Mouse (Mus musculus) forebrain, embryonic 14.5 days (tissue): ENCODE data around the gene Smarcd1. TPM values are rescaled to one million over a fixed set of nuclear protein-coding genes. Genes with fewer than 3 reads are reported as not detected.

ENCODE experiments used
- ATAC-seq: fragments of 200-750 bp; cut with Nextera tagmentation; 2 replicates; pipeline ENCODE4 v1.8.0; 2017; ENCODE audit warnings: mild to moderate bottlenecking, moderate library complexity
- DNase-seq: peaks from one replicate; pipeline ENCODE4 v3.0.0-alpha.2; 2015; ENCODE audit warnings: low spot score
- H3K27ac ChIP-seq: fragments of 300-500 bp; sonication (generic); 2 replicates; pipeline ENCODE4 v1.5.1; 2014; ENCODE audit warnings: low read depth, mild to moderate bottlenecking, control low read depth, low read length, moderate library complexity
- H3K27me3 ChIP-seq: fragments of 300-500 bp; sonication (generic); replicated peaks from 2 replicates; pipeline ENCODE4 v1.6.1; 2014; ENCODE audit warnings: low read length, control low read depth, mixed read lengths; ENCODE audit not compliant: control insufficient read depth, insufficient read depth
- H3K36me3 ChIP-seq: fragments of 300-500 bp; sonication (generic); 2 replicates; pipeline ENCODE4 v1.6.1; 2014; ENCODE audit warnings: low read length, control low read depth; ENCODE audit not compliant: control insufficient read depth, insufficient read depth
- H3K4me1 ChIP-seq: fragments of 300-500 bp; sonication (generic); 2 replicates; pipeline ENCODE4 v1.6.1; 2014; ENCODE audit warnings: antibody characterized with exemption, low read length, control low read depth; ENCODE audit not compliant: control insufficient read depth, insufficient read depth
- H3K4me2 ChIP-seq: fragments of 300-500 bp; sonication (generic); 2 replicates; pipeline ENCODE4 v1.6.1; 2014; ENCODE audit warnings: mild to moderate bottlenecking, control low read depth, low read length
- H3K4me3 ChIP-seq: fragments of 300-500 bp; sonication (generic); 2 replicates; pipeline ENCODE4 v1.5.1; 2014; ENCODE audit warnings: low read depth, low read length, control low read depth
- H3K9ac ChIP-seq: fragments of 300-500 bp; sonication (generic); 2 replicates; pipeline ENCODE4 v1.6.1; 2014; ENCODE audit warnings: mild to moderate bottlenecking, low read length, control low read depth, moderate library complexity
- H3K9me3 ChIP-seq: fragments of 300-500 bp; sonication (generic); replicated peaks from 2 replicates; pipeline ENCODE4 v1.6.1; 2016; ENCODE audit warnings: low read length, control low read depth, mixed read lengths; ENCODE audit not compliant: control insufficient read depth
- WGBS: fragments of 180-500 bp; shearing (Covaris S2); extraction: QIAGEN DNeasy Blood & Tissue Kit; methylation state at CpG from one replicate; pipeline ENCODE4 v1.1.7; 2014; 5-methylcytosine and 5-hydroxymethylcytosine counted together
- polyA plus RNA-seq: library from polyadenylated mRNA; unstranded; fragments of >200 nt; fragmentation: Nextera tagmentation; extraction: Ambion mirVana; gene quantifications from 2 replicates; pipeline ENCODE4 v1.2.1, GENCODE M21; 2014

Gene Smarcd1
- polyA plus RNA-seq, 1 experiment from 2014 or later = 90.7 TPM

GRCm38 (mm10) chr15:99731167-99731566, 29.2 kb downstream of the Smarcd1 start:
- Histone ChIP-seq H3K9ac (no peak overlapping the region), H3K4me2 (no peak overlapping the region), H3K36me3 (peaks cover 50% of the 10 kb centered on the region), H3K9me3 (no peaks in the 10 kb centered on the region), H3K27ac (no peak overlapping the region), H3K4me3 (no peak overlapping the region), H3K4me1 (peaks cover 5% of the 10 kb centered on the region), H3K27me3 (no peaks in the 10 kb centered on the region)
- DNase-seq = no peak
- WGBS = 92% methylated on average over 2 of the region's 2 CpGs
- ATAC-seq = no peak

DNA sequence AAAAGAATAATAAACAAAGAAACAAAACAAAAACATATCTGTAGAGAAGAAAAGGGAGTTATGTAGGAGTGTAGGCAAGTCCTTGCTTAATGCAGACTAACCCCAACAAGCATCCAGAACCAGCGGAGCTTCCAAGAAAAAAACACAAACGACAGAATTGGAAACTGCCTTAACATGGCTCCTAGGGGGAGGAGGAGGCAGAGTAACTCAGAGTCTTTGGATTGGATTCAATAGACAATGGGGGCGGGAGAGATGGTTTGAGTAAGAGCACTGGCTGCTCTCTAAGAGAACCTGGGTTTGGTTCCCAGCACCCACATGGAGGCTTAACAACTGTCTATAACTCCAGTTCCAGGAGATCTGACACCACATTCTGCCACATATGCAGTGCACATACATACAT, 29.7 kb downstream of the Smarcd1 start:
- peaks cover under 1% of the 10 kb centered on the region for H3K4me1 ChIP-seq
- H3K9ac ChIP-seq = no peak overlapping the region
- DNase-seq = no peak
- no peak overlapping the region for H3K4me3 ChIP-seq
- 91% methylated on average over 3 of the region's 3 CpGs for WGBS
- no peak overlapping the region for H3K27ac ChIP-seq
- H3K4me2 ChIP-seq = no peak overlapping the region
- no peak for ATAC-seq
- H3K9me3 ChIP-seq = no peaks in the 10 kb centered on the region
- H3K27me3 ChIP-seq = no peaks in the 10 kb centered on the region
- H3K36me3 ChIP-seq = peaks cover 55% of the 10 kb centered on the region

- Histone ChIP-seq H3K4me2 (no peak overlapping the region), H3K27me3 (no peaks in the 10 kb centered on the region), H3K9me3 (no peaks in the 10 kb centered on the region), H3K4me1 (no peaks in the 10 kb centered on the region), H3K4me3 (no peak overlapping the region), H3K27ac (no peak overlapping the region), H3K9ac (no peak overlapping the region), H3K36me3 (peaks cover 62% of the 10 kb centered on the region)
- ATAC-seq (no peak), DNase-seq (no peak)
- 98% methylated on average over 5 of the region's 5 CpGs for WGBS
Measured at GRCm38 (mm10) chr15:99733186-99733585, 31.3 kb downstream of the Smarcd1 start.

DNA sequence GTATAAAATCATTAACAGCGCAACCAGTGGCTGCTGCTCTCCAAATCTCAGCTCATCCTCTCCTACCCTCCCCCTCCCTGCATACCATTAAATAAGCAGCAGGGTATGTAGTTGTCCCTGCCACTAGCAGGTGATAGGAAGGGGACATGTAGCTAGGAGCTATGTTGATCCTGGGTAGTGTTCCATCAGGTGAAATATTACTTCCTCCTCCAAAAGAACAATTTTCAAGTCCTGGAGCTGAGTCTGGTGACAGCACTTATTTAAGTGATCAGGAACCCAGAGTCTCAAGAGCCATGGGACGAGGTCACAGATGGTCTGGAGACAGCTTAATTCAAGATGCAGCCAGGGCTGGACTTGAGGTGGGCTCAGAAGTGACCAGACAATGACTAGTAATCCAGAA, 33.7 kb downstream of the Smarcd1 start:
- Histone ChIP-seq H3K27me3 (no peaks in the 10 kb centered on the region), H3K9me3 (no peaks in the 10 kb centered on the region), H3K36me3 (peaks cover 71% of the 10 kb centered on the region), H3K4me3 (no peak overlapping the region), H3K4me2 (no peak overlapping the region), H3K4me1 (no peaks in the 10 kb centered on the region), H3K27ac (no peak overlapping the region), H3K9ac (no peak overlapping the region)
- no peak for DNase-seq
- 93% methylated on average over 2 of the region's 2 CpGs for WGBS
- ATAC-seq = no peak

- Histone ChIP-seq H3K9me3 (no peaks in the 10 kb centered on the region), H3K4me3 (no peak overlapping the region), H3K4me2 (no peak overlapping the region), H3K27ac (no peak overlapping the region), H3K4me1 (no peaks in the 10 kb centered on the region), H3K36me3 (peaks cover 76% of the 10 kb centered on the region), H3K9ac (no peak overlapping the region), H3K27me3 (no peaks in the 10 kb centered on the region)
- no peak for ATAC-seq
- DNase-seq = no peak
- 92% methylated on average over 11 of the region's 11 CpGs for WGBS
Measured at GRCm38 (mm10) chr15:99736675-99737074, 34.7 kb downstream of the Smarcd1 start.

DNA sequence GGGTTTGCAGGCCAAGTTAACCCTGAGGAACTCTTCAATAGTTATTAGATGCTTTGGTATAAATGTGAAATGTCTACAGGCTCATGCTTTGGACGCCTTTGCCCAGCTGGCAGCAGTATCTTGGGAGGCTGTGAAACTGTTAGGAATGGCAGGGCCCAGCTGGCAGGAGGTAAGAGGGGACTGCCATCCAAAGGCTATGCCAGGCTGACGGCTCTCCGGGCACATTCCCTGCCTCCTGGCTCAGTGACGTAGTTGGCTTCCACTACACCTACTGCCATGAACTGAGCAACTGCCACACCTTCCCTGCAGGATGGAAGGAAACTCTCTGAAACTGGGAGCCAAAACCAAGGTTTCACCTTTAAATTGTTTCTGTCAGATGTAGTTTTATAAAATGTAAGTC, 38.3 kb downstream of the Smarcd1 start:
- DNase-seq = no peak

GRCm38 (mm10) chr15:99754204-99754603, 52.3 kb downstream of the Smarcd1 start:
- H3K9ac ChIP-seq = no peak overlapping the region
- H3K27ac ChIP-seq = no peak overlapping the region
- no peak overlapping the region for H3K4me2 ChIP-seq
- ATAC-seq (no peak), DNase-seq (no peak)
- H3K9me3 ChIP-seq = no peaks in the 10 kb centered on the region
- 74% methylated on average over 3 of the region's 3 CpGs for WGBS
- H3K4me1 ChIP-seq = no peaks in the 10 kb centered on the region
- H3K36me3 ChIP-seq = no peaks in the 10 kb centered on the region
- H3K27me3 ChIP-seq = no peaks in the 10 kb centered on the region
- no peak overlapping the region for H3K4me3 ChIP-seq

More for the DNA sequence above, 38.3 kb downstream of the Smarcd1 start:
- H3K4me3 ChIP-seq = no peak overlapping the region
- H3K36me3 ChIP-seq = peaks cover 68% of the 10 kb centered on the region
- no peak overlapping the region for H3K27ac ChIP-seq
- no peaks in the 10 kb centered on the region for H3K4me1 ChIP-seq
- H3K9me3 ChIP-seq = no peaks in the 10 kb centered on the region
- no peaks in the 10 kb centered on the region for H3K27me3 ChIP-seq
- ATAC-seq = no peak
- no peak overlapping the region for H3K4me2 ChIP-seq
- H3K9ac ChIP-seq = no peak overlapping the region
- WGBS = 89% methylated on average over 4 of the region's 4 CpGs

Other genes with a start within 250 kb of the Smarcd1 start
- gene Nckap5l, start 244.4 kb upstream of the Smarcd1 start, polyA plus RNA-seq = 9.1 and 12.4 TPM in 2 replicates
- gene Bcdin3d, start 227.4 kb upstream of the Smarcd1 start, polyA plus RNA-seq = 22.4 and 25.4 TPM in 2 replicates
- 11.6 and 12.7 TPM in 2 replicates for gene Faim2, start 174.0 kb upstream of the Smarcd1 start, polyA plus RNA-seq
- gene Aqp2, start 123.1 kb upstream of the Smarcd1 start, polyA plus RNA-seq = not detected in 2 replicates
- gene Aqp5, start 111.3 kb upstream of the Smarcd1 start, polyA plus RNA-seq = 0.15 TPM in 1 of 2 replicates, not detected in the other
- gene Aqp6, start 100.7 kb upstream of the Smarcd1 start, polyA plus RNA-seq = 0.10 TPM in 1 of 2 replicates, not detected in the other
- gene Racgap1, start 50.5 kb upstream of the Smarcd1 start, polyA plus RNA-seq = 74.2 and 78.9 TPM in 2 replicates
- gene Asic1, start 31.8 kb upstream of the Smarcd1 start, polyA plus RNA-seq = 15.6 and 18.9 TPM in 2 replicates
- gene Gm17349, start 3.4 kb downstream of the Smarcd1 start, polyA plus RNA-seq = not detected in 2 replicates
- 0.77 and 1.2 TPM in 2 replicates for gene Gpd1, start 15.4 kb downstream of the Smarcd1 start, polyA plus RNA-seq
- 195 and 238 TPM in 2 replicates for gene Cox14, start 23.5 kb downstream of the Smarcd1 start, polyA plus RNA-seq
- 71.9 and 72.5 TPM in 2 replicates for gene Cers5, start 70.8 kb downstream of the Smarcd1 start, polyA plus RNA-seq
- 27.0 and 32.1 TPM in 2 replicates for gene Lima1, start 173.3 kb downstream of the Smarcd1 start, polyA plus RNA-seq